Mouse (Mus musculus) C2C12 (cell line): ENCODE results near the gene H3f3a.

Experiments
- CTCF ChIP-seq: IDR thresholded peaks from one replicate; pipeline ENCODE4 v1.5.1; 2011; ENCODE audit not compliant: control insufficient read depth, insufficient read depth, insufficient read length
- MYOD1 ChIP-seq: IDR thresholded peaks from one replicate; pipeline ENCODE4 v1.6.1; 2011; ENCODE audit warnings: low read depth; ENCODE audit not compliant: control insufficient read depth, insufficient read length

DNA sequence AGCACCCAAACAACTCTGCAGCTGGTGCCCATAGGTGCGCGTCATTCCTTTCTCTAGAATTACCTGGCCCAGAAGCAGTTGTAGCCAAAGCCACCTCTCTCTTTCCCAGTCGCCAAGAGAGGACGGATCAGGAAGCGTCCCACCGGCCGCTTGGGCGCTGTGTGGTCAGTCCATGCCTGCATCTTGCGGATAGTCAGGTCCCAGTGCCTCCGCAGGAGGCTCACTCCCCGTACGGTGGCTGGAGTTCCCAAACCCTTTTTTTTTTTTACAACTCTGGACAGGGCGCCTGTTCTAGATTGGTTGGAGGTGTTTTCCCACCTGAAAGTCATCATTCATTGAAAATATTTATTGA lies 35.4 kb downstream of the H3f3a start:
- no peak for TF ChIP-seq CTCF
- TF ChIP-seq MYOD1, result no peak
